Mouse (Mus musculus) kidney, postnatal 0 days (tissue): Measurements from ENCODE around the gene Tenm3. TPM values are rescaled to one million over a fixed set of nuclear protein-coding genes. Genes with fewer than 3 reads are reported as not detected.

Experiments used
- ATAC-seq: fragments of 200-750 bp; cut with Nextera tagmentation; replicated peaks from 2 replicates; pipeline ENCODE4 v1.8.0; 2017; ENCODE audit warnings: low read depth, moderate number of reproducible peaks, moderate TSS enrichment, moderate library complexity; ENCODE audit not compliant: low FRiP score
- DNase-seq: peaks from one replicate; pipeline ENCODE4 v3.0.0-alpha.2; 2016; ENCODE audit warnings: low spot score
- H3K27ac ChIP-seq: fragments of 300-500 bp; sonication (generic); 2 replicates; pipeline ENCODE4 v1.5.1; 2014; ENCODE audit warnings: mild to moderate bottlenecking
- H3K27me3 ChIP-seq: fragments of 300-500 bp; sonication (generic); 2 replicates; pipeline ENCODE4 v1.6.1; 2014; ENCODE audit warnings: low read length, mixed read lengths; ENCODE audit not compliant: insufficient read depth
- H3K36me3 ChIP-seq: fragments of 300-500 bp; sonication (generic); 2 replicates; pipeline ENCODE4 v1.6.1; 2014; ENCODE audit warnings: low read length, mixed read lengths; ENCODE audit not compliant: insufficient read depth
- H3K4me1 ChIP-seq: fragments of 300-500 bp; sonication (generic); replicated peaks from 2 replicates; pipeline ENCODE4 v1.6.1; 2014; ENCODE audit warnings: antibody characterized with exemption, low read length, mixed read lengths; ENCODE audit not compliant: insufficient read depth
- H3K4me2 ChIP-seq: fragments of 300-500 bp; sonication (generic); 2 replicates; pipeline ENCODE4 v1.6.1; 2014; ENCODE audit warnings: mild to moderate bottlenecking, low read length, moderate library complexity, mixed read lengths
- H3K4me3 ChIP-seq: fragments of 300-500 bp; sonication (generic); replicated peaks from 2 replicates; pipeline ENCODE4 v1.5.1; 2014; ENCODE audit warnings: low read depth, low read length
- H3K9ac ChIP-seq: fragments of 300-500 bp; sonication (generic); 2 replicates; pipeline ENCODE4 v1.6.1; 2014; ENCODE audit warnings: low read depth, low read length
- H3K9me3 ChIP-seq: fragments of 300-500 bp; sonication (generic); replicated peaks from 2 replicates; pipeline ENCODE4 v1.6.1; 2016; ENCODE audit warnings: low read length, inconsistent platforms, mixed read lengths
- CTCF ChIP-seq: IDR thresholded peaks from 2 replicates; pipeline ENCODE4 v1.5.1; 2016; ENCODE audit warnings: antibody characterized with exemption, low read depth, mild to moderate bottlenecking, moderate library complexity
- WGBS: fragments of 180-500 bp; shearing (Covaris S2); extraction: QIAGEN DNeasy Blood & Tissue Kit; methylation state at CpG from one replicate; pipeline ENCODE4 v1.1.7; 2014; 5-methylcytosine and 5-hydroxymethylcytosine counted together
- polyA plus RNA-seq: library from polyadenylated mRNA; unstranded; fragments of >200 nt; fragmentation: Nextera tagmentation; extraction: Ambion mirVana; gene quantifications from 2 replicates; pipeline ENCODE4 v1.2.1, GENCODE M21; 2015

Tenm3 gene
- polyA plus RNA-seq, 1 experiment from 2014 or later: 15.3 TPM

- Histone ChIP-seq H3K36me3 (no peaks in the 10 kb centered on the region), H3K27ac (no peak overlapping the region), H3K4me1 (no peaks in the 10 kb centered on the region), H3K9ac (no peak overlapping the region), H3K4me3 (no peak overlapping the region), H3K4me2 (no peak overlapping the region), H3K9me3 (no peaks in the 10 kb centered on the region), H3K27me3 (no peaks in the 10 kb centered on the region)
- no peak for ATAC-seq
- no peak for TF ChIP-seq CTCF
- 86% methylated on average over 2 of the region's 2 CpGs for WGBS
- no peak for DNase-seq
Observed at GRCm38 (mm10) chr8:48756874-48757273, 86.9 kb downstream of the Tenm3 start.

- Histone ChIP-seq H3K9ac (no peak overlapping the region), H3K27me3 (no peaks in the 10 kb centered on the region), H3K4me2 (no peak overlapping the region), H3K27ac (no peak overlapping the region), H3K4me3 (no peak overlapping the region), H3K4me1 (no peaks in the 10 kb centered on the region), H3K36me3 (no peaks in the 10 kb centered on the region), H3K9me3 (no peaks in the 10 kb centered on the region)
- DNase-seq: no peak
- WGBS: 53% methylated on average over 7 of the region's 7 CpGs
- no peak for ATAC-seq
- TF ChIP-seq CTCF: no peak
Observed at GRCm38 (mm10) chr8:48755492-48755891, 88.3 kb downstream of the Tenm3 start.

- Histone ChIP-seq H3K27me3 (no peaks in the 10 kb centered on the region), H3K36me3 (no peaks in the 10 kb centered on the region), H3K9me3 (no peaks in the 10 kb centered on the region), H3K4me3 (no peak overlapping the region), H3K9ac (no peak overlapping the region), H3K27ac (no peak overlapping the region), H3K4me1 (no peaks in the 10 kb centered on the region), H3K4me2 (no peak overlapping the region)
- DNase-seq: no peak
- TF ChIP-seq CTCF: no peak
- WGBS: 83% methylated on average over 2 of the region's 2 CpGs
- ATAC-seq: no peak
Observed at GRCm38 (mm10) chr8:48754959-48755358, 88.8 kb downstream of the Tenm3 start.

- Histone ChIP-seq H3K36me3 (no peaks in the 10 kb centered on the region), H3K9me3 (no peaks in the 10 kb centered on the region), H3K27me3 (no peaks in the 10 kb centered on the region), H3K27ac (no peak overlapping the region), H3K4me3 (no peak overlapping the region), H3K9ac (no peak overlapping the region), H3K4me2 (no peak overlapping the region), H3K4me1 (no peaks in the 10 kb centered on the region)
- 76% methylated on average over 5 of the region's 5 CpGs for WGBS
- no peak for ATAC-seq
- DNase-seq: no peak
- no peak for TF ChIP-seq CTCF
Observed at GRCm38 (mm10) chr8:48751965-48752364, 91.8 kb downstream of the Tenm3 start.

- Histone ChIP-seq H3K27ac (no peak overlapping the region), H3K4me2 (no peak overlapping the region), H3K4me1 (no peaks in the 10 kb centered on the region), H3K36me3 (no peaks in the 10 kb centered on the region), H3K9ac (no peak overlapping the region), H3K4me3 (no peak overlapping the region), H3K9me3 (no peaks in the 10 kb centered on the region), H3K27me3 (no peaks in the 10 kb centered on the region)
- 47% methylated on average over 13 of the region's 13 CpGs for WGBS
- ATAC-seq: no peak; the same call in 1 of the 2 replicates
- DNase-seq: no peak
- TF ChIP-seq CTCF: no peak
Observed at GRCm38 (mm10) chr8:48748503-48749059, 95.2 kb downstream of the Tenm3 start.

- Histone ChIP-seq H3K27me3 (no peaks in the 10 kb centered on the region), H3K36me3 (no peaks in the 10 kb centered on the region), H3K9ac (no peak overlapping the region), H3K4me1 (peaks cover 6% of the 10 kb centered on the region; the same call in 1 of the 2 replicates), H3K4me3 (no peak overlapping the region), H3K4me2 (no peak overlapping the region), H3K9me3 (no peaks in the 10 kb centered on the region), H3K27ac (no peak overlapping the region)
- 91% methylated on average over 4 of the region's 4 CpGs for WGBS
- no peak for ATAC-seq
- TF ChIP-seq CTCF: no peak; the same call in 1 of the 2 replicates
- DNase-seq: no peak
Observed at GRCm38 (mm10) chr8:48743912-48744311, 99.8 kb downstream of the Tenm3 start.

GRCm38 (mm10) chr8:48742741-48743140 lies 101.0 kb downstream of the Tenm3 start:
- H3K9ac ChIP-seq: no peak overlapping the region
- no peaks in the 10 kb centered on the region for H3K27me3 ChIP-seq
- no peaks in the 10 kb centered on the region for H3K9me3 ChIP-seq
- peaks cover 6% of the 10 kb centered on the region; the same call in 1 of the 2 replicates for H3K4me1 ChIP-seq
- DNase-seq (no peak), ATAC-seq (no peak)
- H3K36me3 ChIP-seq: no peaks in the 10 kb centered on the region
- TF ChIP-seq CTCF: no peak
- WGBS: 92% methylated on average over 6 of the region's 6 CpGs
- H3K4me2 ChIP-seq: no peak overlapping the region
- no peak overlapping the region for H3K27ac ChIP-seq
- no peak overlapping the region for H3K4me3 ChIP-seq
